Mouse (Mus musculus): Measurements from ENCODE around the gene Srf. TPM values are rescaled to one million over a fixed set of nuclear protein-coding genes. Genes with fewer than 3 reads are reported as not detected.

The Srf gene
- polyA plus RNA-seq, 1 experiment from 2014 or later = 11.0 TPM

DNA sequence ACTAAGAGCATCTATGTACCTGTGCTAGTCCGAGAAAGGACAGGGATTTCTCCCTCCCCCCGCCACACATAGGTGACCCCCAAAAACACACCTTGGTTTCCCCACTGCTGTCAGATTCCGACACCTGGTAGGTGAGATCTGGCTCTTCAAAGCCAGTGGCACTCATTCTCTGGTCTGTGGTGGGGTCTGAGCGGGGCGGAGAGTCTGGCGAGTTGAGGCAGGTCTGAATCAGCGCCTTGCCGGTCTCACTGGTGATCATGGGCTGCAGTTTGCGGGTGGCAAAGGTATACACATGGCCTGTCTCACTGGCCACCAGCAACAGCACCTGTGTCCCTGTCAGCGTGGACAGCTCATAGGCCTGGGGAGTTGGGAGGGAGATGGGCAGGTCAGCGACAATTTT is 2.5 kb downstream of the Srf start:
- ATAC-seq (replicated peaks; ENCODE audit: extremely low read depth, insufficient read depth, low FRiP score) = no peak
- Histone ChIP-seq H3K4me2 (ENCODE audit: low read depth, low read length) (peak overlapping the region; percentile 78), H3K4me3 (ENCODE audit: low read length) (peak overlapping the region; percentile 96), H3K27me3 (ENCODE audit: control insufficient read depth, insufficient read depth, low read length) (no peaks in the 10 kb centered on the region), H3K4me1 (ENCODE audit: control insufficient read depth, insufficient read depth, low read length) (peaks cover 30% of the 10 kb centered on the region), H3K36me3 (ENCODE audit: control insufficient read depth, insufficient read depth) (peaks cover 33% of the 10 kb centered on the region), H3K9me3 (replicated peaks; ENCODE audit: control insufficient read depth, low read length) (no peaks in the 10 kb centered on the region), H3K27ac (ENCODE audit: low read length) (peak overlapping the region; percentile 97), H3K9ac (ENCODE audit: low read length) (peak overlapping the region; percentile 100)
- 24% methylated on average over 11 of the region's 11 CpGs for WGBS

DNA sequence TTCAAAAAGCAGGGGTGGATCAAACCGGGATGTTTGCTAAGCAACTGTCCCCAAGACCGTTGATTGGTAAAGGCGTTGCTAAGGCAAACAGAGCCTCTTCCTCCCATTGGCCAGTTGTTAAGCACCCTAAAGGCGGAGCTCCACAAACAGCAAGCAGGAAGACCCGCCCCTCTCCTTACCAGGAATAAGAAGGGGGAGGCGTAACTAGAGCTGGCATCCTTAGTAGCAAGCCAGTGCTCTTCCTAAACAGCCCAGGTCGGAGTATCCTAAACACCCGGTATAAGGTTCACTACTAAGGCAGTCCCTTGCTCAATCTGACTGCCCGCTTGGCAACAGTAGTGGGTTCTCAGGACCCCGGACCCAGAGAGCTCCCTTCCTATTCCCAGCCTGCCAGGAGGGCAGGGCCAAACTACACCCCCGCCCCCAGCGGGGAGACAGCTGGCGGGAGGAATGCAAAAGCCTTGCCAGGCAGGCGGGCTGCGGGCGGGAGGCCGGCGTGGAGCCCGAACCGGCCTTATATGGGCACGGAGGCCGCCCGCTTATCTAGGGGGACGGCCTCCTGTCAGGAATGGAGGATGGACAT is 3.0 kb downstream of the Srf start:
- Histone ChIP-seq H3K27me3 (ENCODE audit: control insufficient read depth, insufficient read depth, low read length) (no peaks in the 10 kb centered on the region), H3K9ac (ENCODE audit: low read length) (peak overlapping the region; percentile 100), H3K4me3 (ENCODE audit: low read length) (peak overlapping the region; percentile 96), H3K4me1 (ENCODE audit: control insufficient read depth, insufficient read depth, low read length) (peaks cover 32% of the 10 kb centered on the region), H3K27ac (ENCODE audit: low read length) (peak overlapping the region; percentile 97), H3K9me3 (replicated peaks; ENCODE audit: control insufficient read depth, low read length) (no peaks in the 10 kb centered on the region), H3K4me2 (ENCODE audit: low read depth, low read length) (peak overlapping the region; percentile 78), H3K36me3 (ENCODE audit: control insufficient read depth, insufficient read depth) (peaks cover 38% of the 10 kb centered on the region)
- ATAC-seq (replicated peaks; ENCODE audit: extremely low read depth, insufficient read depth, low FRiP score) = peak; percentile 69
- 7% methylated on average over 24 of the region's 24 CpGs for WGBS

DNA sequence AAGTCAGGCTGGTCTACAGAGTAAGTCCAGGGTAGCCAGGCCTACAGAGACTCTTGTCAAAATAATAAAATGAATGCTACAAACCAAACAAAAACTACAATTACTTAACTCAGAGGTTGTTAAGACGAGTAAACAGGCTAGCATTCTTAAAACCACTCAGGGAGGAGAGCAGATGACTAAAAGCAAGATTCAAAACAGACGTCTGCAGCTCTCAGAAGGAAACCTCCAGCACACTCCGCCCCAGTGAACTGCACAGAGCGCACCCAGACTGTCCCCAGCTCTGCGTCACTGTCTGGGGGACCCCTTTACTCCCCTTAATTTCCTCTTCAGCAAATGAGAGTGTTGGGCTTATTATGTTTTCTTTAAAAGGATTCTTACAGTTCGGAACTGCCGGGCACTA is 3.8 kb downstream of the Srf start:
- Histone ChIP-seq H3K9ac (ENCODE audit: low read length) (0 out of 2 replicates have a peak overlapping the region, but pooled peaks have one; percentile 13), H3K27me3 (ENCODE audit: control insufficient read depth, insufficient read depth, low read length) (no peaks in the 10 kb centered on the region), H3K27ac (ENCODE audit: low read length) (peak overlapping the region; percentile 97), H3K4me3 (ENCODE audit: low read length) (no peak overlapping the region), H3K9me3 (replicated peaks; ENCODE audit: control insufficient read depth, low read length) (no peaks in the 10 kb centered on the region), H3K4me1 (ENCODE audit: control insufficient read depth, insufficient read depth, low read length) (peaks cover 37% of the 10 kb centered on the region), H3K36me3 (ENCODE audit: control insufficient read depth, insufficient read depth) (peaks cover 39% of the 10 kb centered on the region), H3K4me2 (ENCODE audit: low read depth, low read length) (peak overlapping the region; percentile 78; the same call in 1 of the 2 replicates)
- ATAC-seq (replicated peaks; ENCODE audit: extremely low read depth, insufficient read depth, low FRiP score) = no peak
- 80% methylated on average over 7 of the region's 7 CpGs for WGBS

DNA sequence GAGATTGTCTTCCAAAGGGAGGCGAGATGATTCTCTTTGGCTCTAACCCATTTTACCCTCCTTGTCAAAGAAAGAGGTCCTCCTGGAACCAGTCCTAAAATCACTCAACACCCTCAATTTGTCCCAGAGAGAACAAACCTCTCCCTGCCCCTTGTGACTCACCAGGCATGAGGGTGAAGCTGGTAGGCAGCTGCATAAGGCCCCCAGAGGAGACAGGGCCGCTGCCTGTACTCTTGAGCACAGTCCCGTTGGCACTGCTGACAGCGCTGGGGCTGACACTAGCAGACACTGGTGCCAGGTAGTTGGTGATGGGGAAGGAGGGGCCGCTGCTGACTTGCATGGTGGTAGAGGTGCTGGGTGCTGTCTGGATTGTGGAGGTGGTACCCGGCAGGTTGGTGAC is 4.6 kb downstream of the Srf start:
- Histone ChIP-seq H3K9me3 (replicated peaks; ENCODE audit: control insufficient read depth, low read length) (no peaks in the 10 kb centered on the region), H3K27ac (ENCODE audit: low read length) (0 out of 2 replicates have a peak overlapping the region, but pooled peaks have one; percentile 15), H3K36me3 (ENCODE audit: control insufficient read depth, insufficient read depth) (peaks cover 39% of the 10 kb centered on the region), H3K4me2 (ENCODE audit: low read depth, low read length) (no peak overlapping the region), H3K4me1 (ENCODE audit: control insufficient read depth, insufficient read depth, low read length) (peaks cover 42% of the 10 kb centered on the region), H3K4me3 (ENCODE audit: low read length) (no peak overlapping the region), H3K27me3 (ENCODE audit: control insufficient read depth, insufficient read depth, low read length) (no peaks in the 10 kb centered on the region), H3K9ac (ENCODE audit: low read length) (no peak overlapping the region)
- WGBS = 68% methylated on average over 6 of the region's 6 CpGs
- ATAC-seq (replicated peaks; ENCODE audit: extremely low read depth, insufficient read depth, low FRiP score) = no peak

DNA sequence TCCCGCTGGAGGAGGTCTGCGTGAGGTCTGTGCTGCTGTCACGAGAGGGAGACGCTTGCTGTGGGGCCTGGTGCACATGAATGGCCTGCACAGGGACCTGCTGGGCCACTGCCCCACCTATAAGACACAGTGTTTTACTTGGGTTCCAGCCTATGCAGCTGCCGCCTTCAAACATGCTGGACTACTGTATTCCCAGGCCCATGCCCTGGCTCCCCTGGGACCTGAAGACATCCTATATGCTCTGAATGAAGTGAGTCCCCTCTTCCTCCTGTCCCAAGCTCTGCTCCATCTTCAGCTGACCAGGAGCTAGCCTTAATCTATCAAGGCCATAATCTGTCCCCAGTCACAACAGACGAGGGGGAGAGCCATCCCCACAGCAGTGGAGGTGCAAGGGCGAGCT is 5.1 kb downstream of the Srf start:
- Histone ChIP-seq H3K36me3 (ENCODE audit: control insufficient read depth, insufficient read depth) (peaks cover 39% of the 10 kb centered on the region), H3K27me3 (ENCODE audit: control insufficient read depth, insufficient read depth, low read length) (no peaks in the 10 kb centered on the region), H3K9ac (ENCODE audit: low read length) (no peak overlapping the region), H3K4me2 (ENCODE audit: low read depth, low read length) (no peak overlapping the region), H3K4me1 (ENCODE audit: control insufficient read depth, insufficient read depth, low read length) (peaks cover 43% of the 10 kb centered on the region), H3K27ac (ENCODE audit: low read length) (no peak overlapping the region), H3K9me3 (replicated peaks; ENCODE audit: control insufficient read depth, low read length) (no peaks in the 10 kb centered on the region), H3K4me3 (ENCODE audit: low read length) (no peak overlapping the region)
- ATAC-seq (replicated peaks; ENCODE audit: extremely low read depth, insufficient read depth, low FRiP score) = no peak
- WGBS = 83% methylated on average over 7 of the region's 7 CpGs

DNA sequence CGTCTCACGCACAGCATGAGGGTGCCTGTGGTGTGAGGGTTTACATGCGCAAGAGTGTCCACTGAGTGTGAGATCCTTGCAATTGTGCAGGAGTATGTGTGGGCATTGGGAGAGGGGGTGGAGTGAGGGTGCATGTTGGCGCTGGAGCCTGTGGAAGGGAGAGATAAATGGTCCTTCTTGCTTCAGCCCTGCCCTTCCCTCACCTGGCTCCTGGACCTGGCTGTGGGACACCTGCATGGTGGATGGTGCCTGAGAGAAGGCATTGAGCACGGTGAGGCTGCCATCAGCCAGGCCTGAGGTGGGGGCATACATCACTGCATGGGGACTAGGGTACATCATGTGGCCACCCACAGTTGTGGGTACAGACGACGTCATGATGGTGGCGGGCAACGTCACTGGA is 6.3 kb downstream of the Srf start:
- Histone ChIP-seq H3K4me1 (ENCODE audit: control insufficient read depth, insufficient read depth, low read length) (peaks cover 43% of the 10 kb centered on the region), H3K27ac (ENCODE audit: low read length) (no peak overlapping the region), H3K9ac (ENCODE audit: low read length) (no peak overlapping the region), H3K4me3 (ENCODE audit: low read length) (no peak overlapping the region), H3K36me3 (ENCODE audit: control insufficient read depth, insufficient read depth) (peaks cover 39% of the 10 kb centered on the region), H3K4me2 (ENCODE audit: low read depth, low read length) (no peak overlapping the region), H3K27me3 (ENCODE audit: control insufficient read depth, insufficient read depth, low read length) (no peaks in the 10 kb centered on the region), H3K9me3 (replicated peaks; ENCODE audit: control insufficient read depth, low read length) (no peaks in the 10 kb centered on the region)
- 87% methylated on average over 9 of the region's 9 CpGs for WGBS
- no peak for ATAC-seq (replicated peaks; ENCODE audit: extremely low read depth, insufficient read depth, low FRiP score)

DNA sequence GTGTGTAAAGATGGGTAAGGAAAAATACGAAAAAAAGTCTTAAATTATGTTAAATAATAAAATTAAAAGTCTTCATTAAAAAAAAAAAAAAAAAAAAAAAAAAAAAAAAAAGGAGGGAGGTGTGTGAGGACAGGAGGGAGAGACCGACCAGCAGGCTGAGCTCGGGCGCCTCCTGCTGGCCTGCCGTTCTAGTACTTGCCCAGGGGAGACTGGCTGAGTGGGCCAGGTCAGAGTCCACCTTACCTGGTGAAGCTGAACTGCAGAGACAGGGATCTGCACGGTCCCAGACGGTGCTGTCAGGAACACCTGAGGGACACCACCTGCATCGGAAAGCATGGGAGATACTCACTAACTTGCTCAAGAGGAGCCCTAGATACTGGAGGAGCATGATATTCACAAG is 6.8 kb downstream of the Srf start:
- Histone ChIP-seq H3K4me1 (ENCODE audit: control insufficient read depth, insufficient read depth, low read length) (peaks cover 41% of the 10 kb centered on the region), H3K4me3 (ENCODE audit: low read length) (no peak overlapping the region), H3K9me3 (replicated peaks; ENCODE audit: control insufficient read depth, low read length) (no peaks in the 10 kb centered on the region), H3K9ac (ENCODE audit: low read length) (no peak overlapping the region), H3K27ac (ENCODE audit: low read length) (no peak overlapping the region), H3K36me3 (ENCODE audit: control insufficient read depth, insufficient read depth) (peaks cover 39% of the 10 kb centered on the region), H3K4me2 (ENCODE audit: low read depth, low read length) (no peak overlapping the region), H3K27me3 (ENCODE audit: control insufficient read depth, insufficient read depth, low read length) (no peaks in the 10 kb centered on the region)
- no peak for ATAC-seq (replicated peaks; ENCODE audit: extremely low read depth, insufficient read depth, low FRiP score)
- WGBS = 37% methylated on average over 8 of the region's 8 CpGs

DNA sequence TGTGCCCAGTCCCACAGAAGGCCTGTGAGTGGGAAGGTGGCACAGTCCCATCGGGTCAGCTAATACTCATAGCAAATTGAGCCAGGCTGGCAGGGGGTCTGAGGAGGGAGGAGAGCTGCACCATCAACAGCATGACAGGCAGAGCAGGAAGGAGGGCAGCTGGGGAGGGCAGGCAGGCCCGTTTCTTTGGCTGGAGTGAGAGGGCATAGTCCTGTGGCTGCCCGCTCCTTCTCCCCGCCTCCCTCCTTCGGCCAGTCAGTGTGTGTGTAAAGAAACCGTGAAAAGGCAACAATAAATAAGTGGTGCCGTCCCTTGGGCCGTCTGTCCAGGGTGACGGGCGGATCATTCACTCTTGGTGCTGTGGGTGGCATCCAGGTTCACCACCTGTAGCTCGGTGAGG is 7.2 kb downstream of the Srf start:
- H3K27ac ChIP-seq (ENCODE audit: low read length) = no peak overlapping the region
- no peak overlapping the region for H3K4me3 ChIP-seq (ENCODE audit: low read length)
- ATAC-seq (replicated peaks; ENCODE audit: extremely low read depth, insufficient read depth, low FRiP score) = no peak
- H3K27me3 ChIP-seq (ENCODE audit: control insufficient read depth, insufficient read depth, low read length) = no peaks in the 10 kb centered on the region
- H3K4me2 ChIP-seq (ENCODE audit: low read depth, low read length) = no peak overlapping the region
- peaks cover 37% of the 10 kb centered on the region for H3K4me1 ChIP-seq (ENCODE audit: control insufficient read depth, insufficient read depth, low read length)
- 73% methylated on average over 11 of the region's 11 CpGs for WGBS
- peaks cover 39% of the 10 kb centered on the region for H3K36me3 ChIP-seq (ENCODE audit: control insufficient read depth, insufficient read depth)
- no peak overlapping the region for H3K9ac ChIP-seq (ENCODE audit: low read length)
- H3K9me3 ChIP-seq (replicated peaks; ENCODE audit: control insufficient read depth, low read length) = no peaks in the 10 kb centered on the region

DNA sequence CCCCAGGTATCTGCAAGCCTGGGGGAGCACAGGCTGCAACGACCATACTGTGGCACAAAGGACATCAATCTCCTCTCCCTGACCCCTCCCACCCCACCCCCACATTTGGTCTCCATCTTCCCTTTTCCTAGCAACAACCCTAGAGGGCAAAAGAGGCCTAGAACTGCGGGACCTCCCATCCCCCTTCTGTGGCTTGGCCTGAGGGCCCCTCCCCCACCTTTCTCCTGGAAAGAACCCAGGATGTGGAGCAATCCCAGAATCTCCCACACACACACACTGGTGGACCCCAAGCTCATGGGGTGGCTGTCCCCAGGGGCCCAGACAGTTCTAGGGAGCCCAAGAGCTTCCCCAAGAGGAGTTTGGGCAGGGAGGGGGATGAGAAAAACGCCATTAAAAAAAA is 8.1 kb downstream of the Srf start:
- peaks cover 39% of the 10 kb centered on the region for H3K36me3 ChIP-seq (ENCODE audit: control insufficient read depth, insufficient read depth)
- H3K27ac ChIP-seq (ENCODE audit: low read length) = no peak overlapping the region
- peaks cover 31% of the 10 kb centered on the region for H3K4me1 ChIP-seq (ENCODE audit: control insufficient read depth, insufficient read depth, low read length)
- no peaks in the 10 kb centered on the region for H3K27me3 ChIP-seq (ENCODE audit: control insufficient read depth, insufficient read depth, low read length)
- no peak overlapping the region for H3K4me2 ChIP-seq (ENCODE audit: low read depth, low read length)
- no peak for ATAC-seq (replicated peaks; ENCODE audit: extremely low read depth, insufficient read depth, low FRiP score)
- H3K9me3 ChIP-seq (replicated peaks; ENCODE audit: control insufficient read depth, low read length) = no peaks in the 10 kb centered on the region
- H3K4me3 ChIP-seq (ENCODE audit: low read length) = no peak overlapping the region
- H3K9ac ChIP-seq (ENCODE audit: low read length) = no peak overlapping the region
- WGBS = 24% methylated on average over 3 of the region's 3 CpGs
